Mouse (Mus musculus): ENCODE data around the gene Ggct.

GRCm38 (mm10) chr6:54964755-54965154 lies 28.0 kb downstream of the Ggct start:
- TF ChIP-seq POLR2A (IDR thresholded peaks at IDR 0.05; ENCODE audit: low read depth, low read length) (no peak), CTCF (IDR thresholded peaks at IDR 0.05; ENCODE audit: extremely low read depth, insufficient read length, insufficient replicate concordance, low read depth, low read length) (no peak)

All from small intestine, adult 2 months (tissue).